In genomic region chr17:47475714-47476113, GRCm38 (mm10) we compare ENCODE assay signal across 12 mouse cellular contexts. TPM values are rescaled to one million over a fixed set of nuclear protein-coding genes. Genes with fewer than 3 reads are reported as not detected.
A peak's percentile ranks its signal among the peaks of the same experiment; 100 is the strongest.
DNase-seq lines count a peak whose midpoint lies in the region; ATAC-seq and TF ChIP-seq lines count a peak whose summit lies in the region.
"Had no signal": no experiment of that assay in that cellular context is flagged by ENCODE, and none has a peak within 500 bp of the region (broad histone marks: within the 10 kb centered on the region; RNA-seq: fewer than 3 reads in every experiment).

No protein-coding gene starts in this region.

- no peak for TF ChIP-seq POLR2A in heart, adult 2 months (IDR thresholded peaks at IDR 0.05; ENCODE audit: insufficient read depth, low read depth, low read length)

- H3K9ac ChIP-seq in heart, adult 2 months (ENCODE audit: low read depth, low read length): no peak overlapping the region
- H3K9ac ChIP-seq in forebrain, embryonic 14.5 days (ENCODE audit: low read length): no peak overlapping the region
- H3K9ac ChIP-seq: forebrain, embryonic 15.5 days; liver, embryonic 15.5 days had no signal

- H3K9me3 ChIP-seq in forebrain, embryonic 14.5 days (replicated peaks; ENCODE audit: control insufficient read depth, low read length): no peaks in the 10 kb centered on the region
- H3K9me3 ChIP-seq: forebrain, embryonic 15.5 days; liver, embryonic 15.5 days had no signal

- no peak overlapping the region for H3K27ac ChIP-seq in heart, adult 2 months
- no peak overlapping the region for H3K27ac ChIP-seq in forebrain, embryonic 14.5 days (ENCODE audit: low read depth, low read length)
- H3K27ac ChIP-seq: forebrain, embryonic 15.5 days; liver, embryonic 15.5 days had no signal

- 63% methylated on average over 3 of the region's 3 CpGs for WGBS in heart, adult 2 months
- WGBS in forebrain, embryonic 14.5 days: 60% methylated on average over 3 of the region's 3 CpGs

- intact Hi-C loops in heart, adult 2 months (cut with DNase I): no loop called here
- intact Hi-C loops in heart, postnatal 36 days (cut with DNase I): no loop called here

- no peaks in the 10 kb centered on the region for H3K27me3 ChIP-seq in heart, adult 2 months (ENCODE audit: control insufficient read depth, insufficient read depth, low read length)
- no peaks in the 10 kb centered on the region for H3K27me3 ChIP-seq in forebrain, embryonic 14.5 days (replicated peaks; ENCODE audit: control insufficient read depth, insufficient read depth, low read length)
- H3K27me3 ChIP-seq: forebrain, embryonic 15.5 days; liver, embryonic 15.5 days had no signal

- no peak for DNase-seq in heart, adult 2 months
- DNase-seq in heart, postnatal 36 days: no peak
- peak; percentile 37 for DNase-seq in thymus, postnatal 0 days (ENCODE audit: low spot score)
- no peak for DNase-seq in thymus, adult 18-20 months
- DNase-seq in induced T-regulatory cell, adult 2 months (ENCODE audit: low read depth): peak; percentile 67
- DNase-seq in thymus, postnatal 4 days: peak; percentile 72
- no peak for DNase-seq in cerebellum, adult 11 months
- DNase-seq in forebrain, embryonic 14.5 days (ENCODE audit: low spot score): no peak

- no peak overlapping the region for H3K4me3 ChIP-seq in heart, adult 2 months
- no peak overlapping the region for H3K4me3 ChIP-seq in forebrain, embryonic 14.5 days (ENCODE audit: low read depth, low read length)
- H3K4me3 ChIP-seq: forebrain, embryonic 15.5 days; liver, embryonic 15.5 days; myocyte had no signal

- H3K4me1 ChIP-seq in heart, adult 2 months (ENCODE audit: control insufficient read depth, insufficient read depth, low read length): no peaks in the 10 kb centered on the region
- H3K4me1 ChIP-seq in forebrain, embryonic 14.5 days (ENCODE audit: control insufficient read depth, insufficient read depth, low read length): 0 out of 2 replicates have a peak, but pooled peaks cover 3% of the 10 kb centered on the region
- H3K4me1 ChIP-seq: forebrain, embryonic 15.5 days had no signal

- ATAC-seq in forebrain, embryonic 14.5 days: no peak
- ATAC-seq: forebrain, embryonic 15.5 days had no signal

- H3K4me2 ChIP-seq in forebrain, embryonic 14.5 days (ENCODE audit: low read length): no peak overlapping the region
- H3K4me2 ChIP-seq: forebrain, embryonic 15.5 days; liver, embryonic 15.5 days had no signal

- H3K36me3 ChIP-seq in heart, adult 2 months (ENCODE audit: control insufficient read depth, insufficient read depth, low read length): no peaks in the 10 kb centered on the region
- H3K36me3 ChIP-seq in forebrain, embryonic 14.5 days (ENCODE audit: control insufficient read depth, insufficient read depth, low read length): no peaks in the 10 kb centered on the region
- H3K36me3 ChIP-seq: forebrain, embryonic 15.5 days; liver, embryonic 15.5 days had no signal

- H3K79me2 ChIP-seq in heart, adult 2 months (replicated peaks; ENCODE audit: control insufficient read depth, insufficient read depth, low read length): no peaks in the 10 kb centered on the region

- peak; percentile 38 for TF ChIP-seq CTCF in heart, adult 2 months (IDR thresholded peaks at IDR 0.05)

- no peak for TF ChIP-seq EP300 in heart, adult 2 months (IDR thresholded peaks at IDR 0.05; ENCODE audit: insufficient read depth, low read depth, low read length)

RNA-seq across cellular contexts. Expression of gene Taf8, which starts 26.4 kb away (rescaled TPM):
- total RNA-seq in heart, adult 2 months (2021): 10 to 100 TPM; 10.8 to 12.5 TPM
- 14.2 and 21.0 TPM in 2 replicates for polyA plus RNA-seq in heart, adult 2 months (2012; rRNA removed)
- total RNA-seq in heart, postnatal 36 days (2021): 10 to 100 TPM; 12.0 to 13.6 TPM
- 28.0 and 30.8 TPM in 2 replicates for polyA plus RNA-seq in thymus, postnatal 0 days (2015; fragmentation: Nextera tagmentation; extraction: Ambion mirVana)
- 24.0 and 25.9 TPM in 2 replicates for polyA plus RNA-seq in forebrain, embryonic 14.5 days (2014; fragmentation: Nextera tagmentation; extraction: Ambion mirVana)

RNA-seq across cellular contexts. Expression of gene Ccnd3, which starts 29.1 kb away (rescaled TPM):
- 10 to 100 TPM; 75.9 to 83.7 TPM for total RNA-seq in heart, adult 2 months (2021)
- 75.1 and 77.5 TPM in 2 replicates for polyA plus RNA-seq in heart, adult 2 months (2012; rRNA removed)
- 10 to 100 TPM; 79.8 to 88.7 TPM for total RNA-seq in heart, postnatal 36 days (2021)
- polyA plus RNA-seq in thymus, postnatal 0 days (2015; fragmentation: Nextera tagmentation; extraction: Ambion mirVana): 1,113 and 1,146 TPM in 2 replicates
- polyA plus RNA-seq in forebrain, embryonic 14.5 days (2014; fragmentation: Nextera tagmentation; extraction: Ambion mirVana): 60.6 and 67.2 TPM in 2 replicates

RNA-seq across cellular contexts. Expression of gene 1700001C19Rik, which starts 38.5 kb away (rescaled TPM):
- total RNA-seq in heart, adult 2 months (2021): not detected
- polyA plus RNA-seq in heart, adult 2 months (2012; rRNA removed): 0.44 and 0.76 TPM in 2 replicates
- total RNA-seq in heart, postnatal 36 days (2021): not detected
- polyA plus RNA-seq in thymus, postnatal 0 days (2015; fragmentation: Nextera tagmentation; extraction: Ambion mirVana): 0.99 and 1.4 TPM in 2 replicates
- 0.61 and 0.69 TPM in 2 replicates for polyA plus RNA-seq in forebrain, embryonic 14.5 days (2014; fragmentation: Nextera tagmentation; extraction: Ambion mirVana)
- total RNA-seq: heart, postnatal 25 days had no signal
- polyA plus RNA-seq: myocyte had no signal

RNA-seq across cellular contexts. Expression of gene AI661453, which starts 39.3 kb away (rescaled TPM):
- 1 to 10 TPM; 1.2 to 1.4 TPM for total RNA-seq in heart, adult 2 months (2021)
- polyA plus RNA-seq in heart, adult 2 months (2012; rRNA removed): 0.64 and 1.00 TPM in 2 replicates
- 1 to 10 TPM; 1.6 to 1.8 TPM for total RNA-seq in heart, postnatal 36 days (2021)
- polyA plus RNA-seq in thymus, postnatal 0 days (2015; fragmentation: Nextera tagmentation; extraction: Ambion mirVana): 0.46 and 0.53 TPM in 2 replicates
- polyA plus RNA-seq in forebrain, embryonic 14.5 days (2014; fragmentation: Nextera tagmentation; extraction: Ambion mirVana): 0.18 TPM in 1 of 2 replicates, not detected in the other

Comparison
In these comparisons a context has a peak if more than half of its experiments do, and no peak if none do; other contexts are left out.
1. DNase-seq: peak in thymus, postnatal 0 days (single experiment), induced T-regulatory cell, adult 2 months (single experiment) and thymus, postnatal 4 days (single experiment); none in heart, adult 2 months (0 of 2), heart, postnatal 36 days (0 of 2), thymus, adult 18-20 months (0 of 2), cerebellum, adult 11 months (single experiment) and forebrain, embryonic 14.5 days (single experiment).
2. RNA of gene Ccnd3, which starts 29.1 kb away (polyA plus RNA-seq): 1,113 to 1,146 TPM in thymus, postnatal 0 days; 75.1 to 77.5 TPM in heart, adult 2 months and 60.6 to 67.2 TPM in forebrain, embryonic 14.5 days; every median in the first group is over 10 times any median in the second.